Mouse (Mus musculus) midbrain, embryonic 16.5 days (tissue): ENCODE results near the gene Zfp324. TPM values are rescaled to one million over a fixed set of nuclear protein-coding genes. Genes with fewer than 3 reads are reported as not detected.

ENCODE experiments used
- ATAC-seq: fragments of 200-750 bp; cut with Nextera tagmentation; 2 replicates; pipeline ENCODE4 v1.8.0; 2017; ENCODE audit warnings: moderate TSS enrichment
- H3K27ac ChIP-seq: fragments of 300-500 bp; sonication (generic); 2 replicates; pipeline ENCODE4 v1.5.1; 2014; ENCODE audit warnings: mild to moderate bottlenecking, low read length, mixed read lengths
- H3K27me3 ChIP-seq: fragments of 300-500 bp; sonication (generic); 2 replicates; pipeline ENCODE4 v1.6.1; 2014; ENCODE audit warnings: low read depth, low read length, mixed read lengths; ENCODE audit not compliant: control insufficient read depth, insufficient read depth
- H3K36me3 ChIP-seq: fragments of 300-500 bp; sonication (generic); 2 replicates; pipeline ENCODE4 v1.6.1; 2014; ENCODE audit warnings: mild to moderate bottlenecking, low read length, moderate library complexity, mixed read lengths; ENCODE audit not compliant: control insufficient read depth, insufficient read depth
- H3K4me1 ChIP-seq: fragments of 300-500 bp; sonication (generic); 2 replicates; pipeline ENCODE4 v1.6.1; 2014; ENCODE audit warnings: mild to moderate bottlenecking, low read length, mixed read lengths; ENCODE audit not compliant: control insufficient read depth, insufficient read depth
- H3K4me2 ChIP-seq: fragments of 300-500 bp; sonication (generic); 2 replicates; pipeline ENCODE4 v1.6.1; 2014; ENCODE audit warnings: mild to moderate bottlenecking, low read length, mixed read lengths
- H3K4me3 ChIP-seq: fragments of 300-500 bp; sonication (generic); 2 replicates; pipeline ENCODE4 v1.5.1; 2014; ENCODE audit warnings: low read depth, mild to moderate bottlenecking, low read length, moderate library complexity, mixed read lengths
- H3K9ac ChIP-seq: fragments of 300-500 bp; sonication (generic); 2 replicates; pipeline ENCODE4 v1.6.1; 2014; ENCODE audit warnings: low read depth, low read length, mixed read lengths
- H3K9me3 ChIP-seq: fragments of 300-500 bp; sonication (generic); replicated peaks from 2 replicates; pipeline ENCODE4 v1.6.1; 2014; ENCODE audit warnings: mild to moderate bottlenecking, low read length, mixed read lengths; ENCODE audit not compliant: control insufficient read depth, poor library complexity, severe bottlenecking
- WGBS: fragments of 180-500 bp; shearing (Covaris S2); extraction: QIAGEN DNeasy Blood & Tissue Kit; methylation state at CpG from one replicate; pipeline ENCODE4 v1.1.7; 2014; 5-methylcytosine and 5-hydroxymethylcytosine counted together
- polyA plus RNA-seq: library from polyadenylated mRNA; unstranded; fragments of >200 nt; fragmentation: Nextera tagmentation; extraction: Ambion mirVana; gene quantifications from 2 replicates; pipeline ENCODE4 v1.2.1, GENCODE M21; 2015

Zfp324 gene
- polyA plus RNA-seq, 1 experiment from 2014 or later, result 14.5 TPM

DNA sequence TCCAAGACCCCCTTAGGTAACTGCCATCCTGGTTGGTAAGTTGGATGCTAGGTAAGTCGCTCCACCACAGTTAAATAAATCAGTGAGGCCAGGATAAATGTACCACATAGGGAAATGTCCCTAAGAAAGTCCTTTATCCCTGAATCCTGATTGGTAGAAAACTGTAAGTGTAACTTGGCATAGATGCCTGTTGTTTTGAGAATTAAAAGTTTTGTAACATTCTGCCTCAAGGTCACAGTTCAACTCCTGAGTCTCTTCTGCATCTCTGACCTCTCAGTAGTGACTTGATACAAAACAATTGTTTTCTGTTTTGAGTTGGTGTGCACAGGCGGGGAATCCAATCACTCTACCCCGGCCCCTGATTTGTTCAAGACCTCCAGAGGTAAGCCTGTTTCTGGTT is 33.2 kb downstream of the Zfp324 start, which contains the start of gene Trim28:
Trim28 (plus strand) TSS at position 264 of the 400 bp plus-strand sequence.
- Histone ChIP-seq H3K9ac (no peak within 1 kb of the TSS), H3K36me3 (0 out of 2 replicates have a peak, but pooled peaks cover 4% of the 10 kb centered on the region), H3K27ac (no peak within 1 kb of the TSS), H3K4me3 (no peak within 1 kb of the TSS), H3K27me3 (no peaks in the 10 kb centered on the region), H3K4me2 (no peak within 1 kb of the TSS), H3K4me1 (no peaks in the 10 kb centered on the region), H3K9me3 (no peaks in the 10 kb centered on the region)
- WGBS, result 87% methylated on average over 3 of the region's 3 CpGs
- ATAC-seq, result no peak

DNA sequence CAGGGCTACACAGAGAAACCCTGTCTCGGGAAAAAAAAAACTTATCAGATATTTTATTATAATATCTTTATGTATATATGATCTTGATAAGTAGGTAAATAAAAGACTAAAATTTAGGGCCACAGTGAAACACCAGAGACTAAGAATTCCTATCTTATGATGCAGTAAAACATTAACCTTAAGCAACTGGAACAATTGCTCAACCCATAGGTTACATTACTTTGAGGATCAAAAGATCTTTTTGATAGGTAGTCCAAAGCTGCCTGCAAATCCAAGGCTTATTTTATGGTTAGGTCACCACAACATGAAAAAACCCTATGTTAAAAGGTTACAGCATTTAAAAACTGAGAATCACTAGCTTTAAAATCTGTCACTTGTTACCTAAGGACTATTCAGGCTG is 35.9 kb downstream of the Zfp324 start:
- 76% methylated on average over 1 of the region's 1 CpGs for WGBS
- H3K4me3 ChIP-seq, result no peak overlapping the region
- no peak for ATAC-seq
- no peaks in the 10 kb centered on the region for H3K9me3 ChIP-seq
- H3K27ac ChIP-seq, result no peak overlapping the region
- H3K4me2 ChIP-seq, result no peak overlapping the region
- no peaks in the 10 kb centered on the region for H3K4me1 ChIP-seq
- no peaks in the 10 kb centered on the region for H3K27me3 ChIP-seq
- peaks cover 19% of the 10 kb centered on the region for H3K36me3 ChIP-seq
- no peak overlapping the region for H3K9ac ChIP-seq

DNA sequence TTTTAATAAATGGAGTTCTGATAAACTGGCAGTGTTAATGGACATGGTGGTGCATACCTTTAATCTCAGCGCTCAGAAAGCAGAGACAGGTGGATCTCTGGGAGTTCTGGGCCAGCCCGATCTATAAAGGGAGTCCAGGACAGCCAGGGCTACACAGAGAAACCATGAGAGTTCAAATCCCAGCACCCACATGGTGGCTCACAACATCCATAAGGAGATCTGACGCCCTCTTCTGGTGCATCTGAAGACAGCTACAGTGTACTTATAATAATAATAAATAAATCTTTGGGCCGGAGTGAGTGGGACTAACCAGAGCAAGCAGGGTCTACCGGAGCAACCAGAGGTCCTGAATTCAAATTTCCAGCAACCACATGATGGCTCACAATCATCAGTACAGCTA is 37.7 kb downstream of the Zfp324 start:
- H3K4me2 ChIP-seq, result no peak overlapping the region
- H3K9me3 ChIP-seq, result no peaks in the 10 kb centered on the region
- no peak overlapping the region for H3K9ac ChIP-seq
- no peak for ATAC-seq
- no peaks in the 10 kb centered on the region for H3K27me3 ChIP-seq
- H3K36me3 ChIP-seq, result peaks cover 29% of the 10 kb centered on the region
- H3K4me1 ChIP-seq, result peaks cover 8% of the 10 kb centered on the region
- H3K27ac ChIP-seq, result no peak overlapping the region
- no peak overlapping the region for H3K4me3 ChIP-seq
- 75% methylated on average over 5 of the region's 5 CpGs for WGBS

DNA sequence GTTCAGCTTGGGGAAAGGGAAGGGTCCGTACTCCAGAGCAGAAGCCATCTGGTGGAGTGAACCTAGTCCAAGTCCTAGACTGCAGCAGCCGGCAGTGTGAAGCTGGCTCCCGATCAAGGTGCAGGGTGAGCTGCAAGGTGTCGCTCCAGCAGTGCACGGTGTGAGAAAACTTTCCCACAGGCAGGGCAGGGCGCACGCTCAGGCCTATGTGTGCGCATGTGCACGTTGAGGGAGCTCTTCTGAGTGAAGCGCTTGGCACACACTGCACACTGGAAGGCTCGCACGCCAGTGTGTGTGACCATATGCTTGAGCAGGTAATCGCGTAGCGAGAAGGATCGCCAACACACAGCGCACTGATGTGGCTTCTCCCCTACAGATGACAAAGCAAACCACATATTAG is 40.4 kb downstream of the Zfp324 start:
- Histone ChIP-seq H3K27me3 (no peaks in the 10 kb centered on the region), H3K27ac (no peak overlapping the region), H3K4me2 (no peak overlapping the region), H3K36me3 (peaks cover 29% of the 10 kb centered on the region), H3K9me3 (no peaks in the 10 kb centered on the region), H3K9ac (0 out of 2 replicates have a peak overlapping the region, but pooled peaks have one; percentile 4), H3K4me1 (peaks cover 20% of the 10 kb centered on the region), H3K4me3 (no peak overlapping the region)
- no peak for ATAC-seq
- 89% methylated on average over 17 of the region's 17 CpGs for WGBS

DNA sequence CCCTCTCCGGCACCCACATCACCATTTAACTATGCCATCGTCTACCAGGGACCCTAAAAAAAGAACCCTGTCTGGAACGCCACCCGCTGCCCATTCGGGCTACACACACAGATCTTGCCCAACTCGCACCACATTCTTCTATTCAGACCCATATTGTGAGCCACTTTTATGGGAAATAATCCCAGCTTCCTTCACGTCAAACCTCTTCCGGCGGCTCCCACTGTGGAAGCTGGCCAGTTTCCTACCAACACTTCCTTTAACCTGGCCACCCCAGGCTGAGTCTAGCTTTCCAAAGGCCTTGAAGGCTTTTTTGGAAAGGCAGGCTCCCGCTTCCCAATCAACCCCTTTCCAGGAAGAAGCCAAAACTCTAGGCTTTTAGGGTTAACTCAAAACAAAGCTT is 40.9 kb downstream of the Zfp324 start:
- Histone ChIP-seq H3K36me3 (peaks cover 29% of the 10 kb centered on the region), H3K27me3 (no peaks in the 10 kb centered on the region), H3K27ac (no peak overlapping the region), H3K4me2 (no peak overlapping the region), H3K9ac (no peak overlapping the region), H3K4me1 (peaks cover 20% of the 10 kb centered on the region), H3K4me3 (no peak overlapping the region), H3K9me3 (no peaks in the 10 kb centered on the region)
- ATAC-seq, result no peak
- 89% methylated on average over 10 of the region's 10 CpGs for WGBS

DNA sequence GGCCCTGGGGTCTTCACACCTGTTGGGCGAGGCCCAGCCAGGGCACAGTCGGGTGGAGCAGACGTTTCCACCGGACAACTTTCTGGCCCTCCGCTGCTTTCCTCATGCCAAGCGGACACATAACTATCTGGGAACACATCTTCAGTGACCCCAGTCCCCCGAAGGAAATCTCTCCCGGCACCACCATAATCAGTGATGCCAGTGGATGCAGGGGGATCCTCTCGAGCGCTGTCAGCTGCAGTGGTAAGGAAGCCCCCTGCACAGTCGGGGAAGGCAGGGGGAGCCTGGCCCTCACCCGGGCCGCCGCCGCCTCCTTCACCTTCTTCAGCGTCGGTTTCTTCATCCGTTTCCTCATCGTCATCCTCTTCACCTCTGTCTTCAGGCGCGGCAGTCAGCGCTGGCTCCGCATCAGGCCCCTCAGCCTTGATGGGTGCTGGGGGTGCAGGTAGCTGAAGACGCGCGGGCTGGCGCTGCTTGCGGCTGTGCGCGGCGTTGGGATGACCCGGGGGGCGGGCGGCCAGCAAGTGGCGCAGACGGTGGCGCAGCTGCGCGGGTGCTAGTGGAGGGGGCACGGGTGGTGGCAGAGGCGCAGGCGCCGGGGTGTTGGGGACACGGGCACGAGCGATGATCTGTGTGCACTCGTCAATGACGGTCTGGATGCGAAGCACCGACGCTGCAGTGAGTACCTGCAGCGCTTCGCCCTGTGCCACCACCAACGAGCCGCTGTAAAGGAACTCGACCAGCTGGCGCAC is 41.9 kb downstream of the Zfp324 start:
- no peak for ATAC-seq
- peak overlapping the region; percentile 38 for H3K9ac ChIP-seq
- peaks cover 20% of the 10 kb centered on the region for H3K4me1 ChIP-seq
- no peak overlapping the region for H3K4me3 ChIP-seq
- WGBS, result 43% methylated on average over 57 of the region's 57 CpGs
- H3K4me2 ChIP-seq, result peak overlapping the region; percentile 21
- H3K9me3 ChIP-seq, result no peaks in the 10 kb centered on the region
- no peak overlapping the region for H3K27ac ChIP-seq
- peaks cover 29% of the 10 kb centered on the region for H3K36me3 ChIP-seq
- H3K27me3 ChIP-seq, result no peaks in the 10 kb centered on the region

DNA sequence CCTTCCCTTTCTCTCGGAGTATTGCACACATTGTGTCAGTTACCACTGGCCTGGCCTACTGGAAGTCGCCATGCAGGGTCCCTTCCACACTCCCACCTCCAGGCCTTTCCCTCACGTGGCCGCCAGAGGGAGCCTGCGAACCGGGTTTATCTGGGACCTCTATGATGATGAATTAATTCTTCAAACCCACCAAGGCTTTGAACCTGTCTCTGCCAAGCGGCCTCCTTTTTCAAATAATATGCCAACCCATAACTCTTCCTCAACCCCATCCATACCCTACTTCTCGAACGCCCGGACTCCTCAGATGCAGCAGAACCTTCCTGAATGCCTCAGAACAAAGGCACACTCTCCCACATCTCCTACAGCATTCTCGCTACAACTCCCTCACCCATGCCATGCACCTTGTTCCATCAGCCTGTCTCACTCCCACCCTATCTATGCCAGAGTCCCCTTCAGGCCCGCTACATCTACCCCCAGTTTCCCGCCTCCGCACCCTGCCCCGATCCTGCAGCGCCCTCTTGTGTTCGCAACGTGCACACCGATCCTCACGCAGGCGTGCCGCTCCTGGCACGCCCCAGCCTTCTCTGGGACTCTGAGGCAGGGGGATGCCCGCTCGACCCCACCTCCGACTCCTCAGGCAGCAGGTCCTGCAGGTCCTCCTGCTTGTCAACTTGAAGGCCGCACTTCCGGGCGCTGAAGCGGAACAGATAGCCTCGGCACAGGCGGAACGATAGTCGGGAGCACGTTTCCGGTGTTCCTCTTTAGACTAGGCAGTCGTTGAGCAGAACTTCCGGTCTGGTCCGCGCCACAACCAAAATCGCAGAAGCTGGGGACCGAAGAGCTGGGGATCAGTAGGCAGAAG is 43.7 kb downstream of the Zfp324 start:
- under 1% methylated on average over 42 of the region's 42 CpGs for WGBS
- H3K9ac ChIP-seq, result peak overlapping the region; percentile 90
- H3K27me3 ChIP-seq, result no peaks in the 10 kb centered on the region
- peak overlapping the region; percentile 96 for H3K27ac ChIP-seq
- ATAC-seq, result peak; percentile 94
- H3K4me3 ChIP-seq, result peak overlapping the region; percentile 80
- H3K4me1 ChIP-seq, result peaks cover 20% of the 10 kb centered on the region
- peak overlapping the region; percentile 69 for H3K4me2 ChIP-seq
- peaks cover 25% of the 10 kb centered on the region for H3K36me3 ChIP-seq
- H3K9me3 ChIP-seq, result no peaks in the 10 kb centered on the region

DNA sequence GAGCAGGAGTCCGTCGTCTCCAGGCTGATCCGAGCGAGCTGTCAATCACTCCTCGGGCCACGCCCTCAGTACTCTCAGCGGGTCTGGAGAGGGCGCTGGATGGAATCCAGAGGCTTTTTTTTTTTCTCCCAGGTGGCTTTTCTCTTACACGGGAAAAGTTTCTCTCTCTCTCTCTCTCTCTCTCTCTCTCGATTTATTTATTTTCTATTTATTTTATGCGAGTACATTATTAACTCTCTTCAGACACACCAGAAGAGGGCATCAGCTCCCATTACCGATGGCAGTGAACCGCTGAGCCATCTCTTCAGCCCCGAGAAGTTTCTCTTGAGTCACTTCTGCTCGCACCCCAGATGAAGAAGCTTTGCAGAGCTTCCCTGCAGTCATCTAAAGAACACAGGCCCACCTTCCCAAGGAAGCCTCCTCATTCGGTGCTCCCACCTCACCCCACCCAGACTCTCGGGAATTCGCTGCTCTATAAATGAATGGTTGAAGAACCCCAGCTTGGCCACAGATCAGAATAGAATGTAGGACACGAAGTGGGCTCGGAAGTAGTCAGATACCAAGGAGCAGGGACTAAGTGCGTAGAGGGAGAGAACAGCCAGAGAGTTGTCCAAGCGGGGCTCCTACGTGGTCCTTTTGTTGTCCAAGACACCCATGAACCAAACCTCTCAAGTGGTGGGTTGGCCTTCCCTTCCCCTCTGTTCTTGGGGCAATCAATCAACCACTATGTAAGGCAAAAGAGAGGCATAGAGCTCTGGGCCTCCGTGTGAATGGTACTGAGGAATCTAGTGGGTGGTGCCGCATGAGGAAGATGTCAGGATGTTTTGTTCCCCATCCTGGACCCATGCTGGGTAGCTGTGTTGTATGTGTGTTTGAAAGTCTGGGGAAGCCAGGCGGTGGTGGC is 44.6 kb downstream of the Zfp324 start, which contains the start of gene Zbtb45:
Zbtb45 (minus strand) TSS at position 30 of the 904 bp plus-strand sequence.
- ATAC-seq, result no peak
- Histone ChIP-seq H3K4me1 (peaks cover 20% of the 10 kb centered on the region), H3K4me2 (peak within 1 kb of the TSS; percentile 69), H3K4me3 (peak within 1 kb of the TSS; percentile 80), H3K27me3 (no peaks in the 10 kb centered on the region), H3K9me3 (no peaks in the 10 kb centered on the region), H3K36me3 (peaks cover 19% of the 10 kb centered on the region), H3K27ac (peak within 1 kb of the TSS; percentile 96), H3K9ac (peak within 1 kb of the TSS; percentile 90)
- 14% methylated on average over 26 of the region's 26 CpGs for WGBS
